Mouse (Mus musculus) liver, embryonic 15.5 days (tissue): ENCODE data around the gene Tns2. TPM values are rescaled to one million over a fixed set of nuclear protein-coding genes. Genes with fewer than 3 reads are reported as not detected.

Experiments used
- ATAC-seq: fragments of 200-750 bp; cut with Nextera tagmentation; 2 replicates; pipeline ENCODE4 v1.8.0; 2017; ENCODE audit warnings: moderate number of reproducible peaks, mild to moderate bottlenecking, moderate library complexity; ENCODE audit not compliant: insufficient read depth
- H3K27ac ChIP-seq: fragments of 300-500 bp; sonication (generic); replicated peaks from 2 replicates; pipeline ENCODE4 v1.5.1; 2015; ENCODE audit warnings: mild to moderate bottlenecking, inconsistent platforms
- H3K27me3 ChIP-seq: fragments of 300-500 bp; sonication (generic); 2 replicates; pipeline ENCODE4 v1.6.1; 2015; ENCODE audit warnings: mild to moderate bottlenecking, inconsistent platforms
- H3K36me3 ChIP-seq: fragments of 300-500 bp; sonication (generic); replicated peaks from 2 replicates; pipeline ENCODE4 v1.6.1; 2015; ENCODE audit warnings: moderate library complexity, mild to moderate bottlenecking, inconsistent platforms
- H3K4me1 ChIP-seq: fragments of 300-500 bp; sonication (generic); replicated peaks from 2 replicates; pipeline ENCODE4 v1.6.1; 2015; ENCODE audit warnings: inconsistent platforms
- H3K4me2 ChIP-seq: fragments of 300-500 bp; sonication (generic); 2 replicates; pipeline ENCODE4 v1.6.1; 2015; ENCODE audit warnings: moderate library complexity, mild to moderate bottlenecking, inconsistent platforms
- H3K4me3 ChIP-seq: fragments of 300-500 bp; sonication (generic); replicated peaks from 2 replicates; pipeline ENCODE4 v1.5.1; 2015; ENCODE audit warnings: mild to moderate bottlenecking, inconsistent platforms
- H3K9ac ChIP-seq: fragments of 300-500 bp; sonication (generic); 2 replicates; pipeline ENCODE4 v1.6.1; 2015; ENCODE audit warnings: moderate library complexity, mild to moderate bottlenecking, inconsistent platforms
- H3K9me3 ChIP-seq: fragments of 300-500 bp; sonication (generic); replicated peaks from 2 replicates; pipeline ENCODE4 v1.6.1; 2016; ENCODE audit warnings: inconsistent platforms
- WGBS: fragments of 180-500 bp; shearing (Covaris S2); methylation state at CpG from one replicate; pipeline ENCODE4 v1.1.7; 2015; ENCODE audit warnings: mixed read lengths; ENCODE audit not compliant: insufficient replicate concordance; 5-methylcytosine and 5-hydroxymethylcytosine counted together
- polyA plus RNA-seq: library from polyadenylated mRNA; unstranded; fragments of >200 nt; fragmentation: Nextera tagmentation; extraction: Ambion mirVana; gene quantifications from 2 replicates; pipeline ENCODE4 v1.2.1, GENCODE M21; 2015

The Tns2 gene
- polyA plus RNA-seq, 1 experiment from 2014 or later, result 5.4 TPM

GRCm38 (mm10) chr15:102103947-102104555 lies 3.8 kb downstream of the Tns2 start:
- Histone ChIP-seq H3K36me3 (no peaks in the 10 kb centered on the region), H3K27me3 (peaks cover 82% of the 10 kb centered on the region), H3K4me3 (peak overlapping the region; percentile 32; the same call in 1 of the 2 replicates), H3K9ac (no peak overlapping the region), H3K4me1 (peaks cover 71% of the 10 kb centered on the region), H3K9me3 (no peaks in the 10 kb centered on the region), H3K27ac (peak overlapping the region; percentile 64; the same call in 1 of the 2 replicates), H3K4me2 (peak overlapping the region; percentile 28)
- ATAC-seq, result no peak
- WGBS, result 45% methylated on average over 12 of the region's 12 CpGs

GRCm38 (mm10) chr15:102105360-102105759 lies 5.1 kb downstream of the Tns2 start:
- Histone ChIP-seq H3K27ac (no peak overlapping the region), H3K4me1 (peaks cover 59% of the 10 kb centered on the region), H3K27me3 (peaks cover 73% of the 10 kb centered on the region), H3K4me2 (no peak overlapping the region), H3K36me3 (no peaks in the 10 kb centered on the region; the same call in 1 of the 2 replicates), H3K9me3 (no peaks in the 10 kb centered on the region), H3K4me3 (no peak overlapping the region), H3K9ac (no peak overlapping the region)
- no peak for ATAC-seq
- WGBS, result 39% methylated on average over 5 of the region's 5 CpGs

- ATAC-seq, result no peak
- no peak overlapping the region for H3K27ac ChIP-seq
These were observed 5.8 kb downstream of the Tns2 start for GRCm38 (mm10) chr15:102105764-102106730.

GRCm38 (mm10) chr15:102106754-102107456 lies 6.7 kb downstream of the Tns2 start:
- no peak overlapping the region for H3K9ac ChIP-seq
- H3K4me1 ChIP-seq, result peaks cover 47% of the 10 kb centered on the region
- WGBS, result 25% methylated on average over 38 of the region's 38 CpGs
- peaks cover 60% of the 10 kb centered on the region for H3K27me3 ChIP-seq
- no peaks in the 10 kb centered on the region for H3K9me3 ChIP-seq
- no peaks in the 10 kb centered on the region; the same call in 1 of the 2 replicates for H3K36me3 ChIP-seq
- peak overlapping the region; percentile 40 for H3K4me3 ChIP-seq
- no peak overlapping the region for H3K27ac ChIP-seq
- no peak for ATAC-seq
- H3K4me2 ChIP-seq, result peak overlapping the region; percentile 62

More at GRCm38 (mm10) chr15:102105764-102106730, 5.8 kb downstream of the Tns2 start:
- peaks cover 69% of the 10 kb centered on the region for H3K27me3 ChIP-seq
- peaks cover 53% of the 10 kb centered on the region for H3K4me1 ChIP-seq
- no peaks in the 10 kb centered on the region for H3K9me3 ChIP-seq
- WGBS, result 22% methylated on average over 18 of the region's 18 CpGs
- H3K9ac ChIP-seq, result no peak overlapping the region
- no peaks in the 10 kb centered on the region; the same call in 1 of the 2 replicates for H3K36me3 ChIP-seq
- H3K4me3 ChIP-seq, result peak overlapping the region; percentile 40; the same call in 1 of the 2 replicates
- peak overlapping the region; percentile 62 for H3K4me2 ChIP-seq

- H3K4me3 ChIP-seq, result no peak overlapping the region
- peaks cover 45% of the 10 kb centered on the region for H3K4me1 ChIP-seq
- peak overlapping the region; percentile 62; the same call in 1 of the 2 replicates for H3K4me2 ChIP-seq
- no peaks in the 10 kb centered on the region; the same call in 1 of the 2 replicates for H3K36me3 ChIP-seq
- H3K9ac ChIP-seq, result no peak overlapping the region
- H3K9me3 ChIP-seq, result no peaks in the 10 kb centered on the region
- no peak overlapping the region for H3K27ac ChIP-seq
- WGBS, result 32% methylated on average over 13 of the region's 13 CpGs
- H3K27me3 ChIP-seq, result peaks cover 50% of the 10 kb centered on the region
- ATAC-seq, result no peak
These were observed 7.7 kb downstream of the Tns2 start for GRCm38 (mm10) chr15:102107689-102108573.

- Histone ChIP-seq H3K36me3 (no peaks in the 10 kb centered on the region; the same call in 1 of the 2 replicates), H3K4me1 (peaks cover 38% of the 10 kb centered on the region), H3K4me3 (no peak overlapping the region), H3K9me3 (no peaks in the 10 kb centered on the region), H3K9ac (no peak overlapping the region), H3K27me3 (peaks cover 41% of the 10 kb centered on the region), H3K27ac (no peak overlapping the region), H3K4me2 (no peak overlapping the region)
- 49% methylated on average over 18 of the region's 18 CpGs for WGBS
- ATAC-seq, result no peak
These were observed 8.7 kb downstream of the Tns2 start for GRCm38 (mm10) chr15:102108651-102109525.

- no peaks in the 10 kb centered on the region; the same call in 1 of the 2 replicates for H3K36me3 ChIP-seq
- ATAC-seq, result no peak
- 75% methylated on average over 7 of the region's 7 CpGs for WGBS
These were observed 10.1 kb downstream of the Tns2 start for GRCm38 (mm10) chr15:102110271-102110670.

GRCm38 (mm10) chr15:102110701-102111494 lies 10.7 kb downstream of the Tns2 start:
- Histone ChIP-seq H3K4me2 (no peak overlapping the region), H3K27me3 (peaks cover 21% of the 10 kb centered on the region), H3K4me1 (peaks cover 27% of the 10 kb centered on the region), H3K36me3 (peaks cover 2% of the 10 kb centered on the region; the same call in 1 of the 2 replicates), H3K9me3 (no peaks in the 10 kb centered on the region), H3K9ac (no peak overlapping the region), H3K4me3 (no peak overlapping the region), H3K27ac (no peak overlapping the region)
- ATAC-seq, result no peak
- WGBS, result 63% methylated on average over 29 of the region's 29 CpGs

More at GRCm38 (mm10) chr15:102110271-102110670, 10.1 kb downstream of the Tns2 start:
- Histone ChIP-seq H3K9ac (no peak overlapping the region), H3K27me3 (peaks cover 27% of the 10 kb centered on the region), H3K4me2 (no peak overlapping the region), H3K4me1 (peaks cover 28% of the 10 kb centered on the region), H3K4me3 (no peak overlapping the region), H3K27ac (no peak overlapping the region), H3K9me3 (no peaks in the 10 kb centered on the region)

- Histone ChIP-seq H3K9me3 (no peaks in the 10 kb centered on the region), H3K27me3 (peaks cover 15% of the 10 kb centered on the region), H3K36me3 (peaks cover 8% of the 10 kb centered on the region; the same call in 1 of the 2 replicates), H3K27ac (no peak overlapping the region), H3K9ac (no peak overlapping the region), H3K4me2 (no peak overlapping the region), H3K4me3 (no peak overlapping the region), H3K4me1 (peaks cover 24% of the 10 kb centered on the region)
- WGBS, result 71% methylated on average over 11 of the region's 11 CpGs
- no peak for ATAC-seq
These were observed 11.2 kb downstream of the Tns2 start for GRCm38 (mm10) chr15:102111495-102111829.
